ENCODE assay signal across 19 mouse cellular contexts in genomic region chr2:179969137-179969536, GRCm38 (mm10).
"Had no signal": no experiment of that assay in that cellular context is flagged by ENCODE, and none has a peak within 500 bp of the region (broad histone marks: within the 10 kb centered on the region; RNA-seq: fewer than 3 reads in every experiment).

No protein-coding gene starts in this region.

- H3K36me3 ChIP-seq: limb, embryonic 12.5 days; limb, embryonic 15.5 days; midbrain, embryonic 12.5 days; neural tube, embryonic 12.5 days; stomach, embryonic 15.5 days had no signal

- H3K9me3 ChIP-seq: limb, embryonic 12.5 days; limb, embryonic 15.5 days; midbrain, embryonic 12.5 days; neural tube, embryonic 12.5 days; stomach, embryonic 15.5 days had no signal

- H3K27me3 ChIP-seq: limb, embryonic 12.5 days; limb, embryonic 15.5 days; midbrain, embryonic 12.5 days; neural tube, embryonic 12.5 days; stomach, embryonic 15.5 days had no signal

- DNase-seq: kidney, adult 8-10 months; left cerebral cortex, postnatal 4 days; liver, postnatal 0 days; lung, embryonic 14.5 days; retina, postnatal 1 day; right cerebral cortex, postnatal 25 days; spleen, adult 18-20 months; thymus, postnatal 25 days had no signal

- ATAC-seq: intestine, postnatal 0 days; liver, postnatal 0 days; lung, postnatal 0 days; midbrain, embryonic 16.5 days had no signal

- H3K27ac ChIP-seq: limb, embryonic 12.5 days; limb, embryonic 15.5 days; liver, embryonic 14.5 days; macrophage; midbrain, embryonic 12.5 days; neural tube, embryonic 12.5 days; stomach, embryonic 15.5 days had no signal

- H3K9ac ChIP-seq: limb, embryonic 12.5 days; limb, embryonic 15.5 days; liver, embryonic 14.5 days; liver, postnatal 0 days; lung, embryonic 14.5 days; midbrain, embryonic 12.5 days; neural tube, embryonic 12.5 days; stomach, embryonic 15.5 days had no signal

- H3K4me3 ChIP-seq: limb, embryonic 12.5 days; limb, embryonic 15.5 days; midbrain, embryonic 12.5 days; neural tube, embryonic 12.5 days; stomach, embryonic 15.5 days had no signal

- H3K4me2 ChIP-seq: limb, embryonic 12.5 days; limb, embryonic 15.5 days; liver, embryonic 11.5 days; lung, embryonic 14.5 days; midbrain, embryonic 12.5 days; neural tube, embryonic 12.5 days; stomach, embryonic 15.5 days had no signal
